Mouse (Mus musculus): Measurements from ENCODE around the gene Zfp871.

DNA sequence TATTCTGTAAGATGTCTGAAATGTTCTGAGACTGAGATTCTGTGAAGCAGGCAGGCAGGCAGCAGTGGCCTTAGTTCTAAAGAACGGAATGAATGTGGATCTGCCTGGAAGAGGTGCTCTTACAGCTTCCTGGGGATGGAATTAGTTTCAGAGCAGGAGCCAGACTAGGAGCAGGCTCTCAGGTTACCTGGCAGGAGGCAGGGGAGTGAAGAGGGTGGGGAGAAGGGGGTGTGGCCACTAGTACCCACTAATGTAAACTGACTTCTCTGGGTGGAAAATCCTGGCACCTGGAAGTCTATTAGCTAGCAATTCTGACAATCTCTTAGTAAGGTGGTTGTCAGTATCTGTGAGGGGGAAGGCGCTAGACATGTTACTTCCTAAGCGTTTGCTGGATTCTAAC is 2.4 kb downstream of the Zfp871 start:
- no peak for TF ChIP-seq CTCF (IDR thresholded peaks at IDR 0.05; ENCODE audit: low read depth)
- TF ChIP-seq EP300 (IDR thresholded peaks at IDR 0.05; ENCODE audit: low read depth) = no peak

Data from liver, embryonic 14.5 days (tissue).